Mouse (Mus musculus): ENCODE measurements around the gene Tpcn2. TPM values are rescaled to one million over a fixed set of nuclear protein-coding genes. Genes with fewer than 3 reads are reported as not detected.

Tpcn2 gene
- polyA plus RNA-seq (2011; ENCODE audit: insufficient read depth, insufficient read length, low replicate concordance, missing spikeins): 6.9 and 34.7 TPM in 2 replicates

GRCm38 (mm10) chr7:145283487-145284187 lies at the start of gene Tpcn2:
Gene Tpcn2 (minus strand): TSS chr7:145284011.
- Histone ChIP-seq H3K4me3 (replicated peaks; ENCODE audit: control insufficient read depth, low read depth, low read length) (peak within 1 kb of the TSS; percentile 78), H3K27ac (ENCODE audit: control insufficient read depth, insufficient read depth, low read depth, low read length, poor library complexity) (peak within 1 kb of the TSS; percentile 27), H3K4me1 (ENCODE audit: control insufficient read depth, insufficient read depth, low read length) (peaks cover 9% of the 10 kb centered on the region)
- WGBS: under 1% methylated on average over 18 of the region's 18 CpGs
- TF ChIP-seq POLR2A (IDR thresholded peaks at IDR 0.05; ENCODE audit: borderline replicate concordance, control insufficient read depth, low read depth, low read length) (peak; percentile 79; the same call in 1 of the 2 replicates), CTCF (IDR thresholded peaks at IDR 0.05; ENCODE audit: control insufficient read depth, insufficient read depth, low read length) (peak; percentile 56; the same call in 1 of the 2 replicates)

GRCm38 (mm10) chr7:145332376-145333041 lies 48.7 kb upstream of the Tpcn2 start:
- TF ChIP-seq CTCF (IDR thresholded peaks at IDR 0.05; ENCODE audit: control insufficient read depth, insufficient read depth, low read length) (no peak), POLR2A (IDR thresholded peaks at IDR 0.05; ENCODE audit: borderline replicate concordance, control insufficient read depth, low read depth, low read length) (no peak)
- 79% methylated on average over 1 of the region's 1 CpGs for WGBS
- Histone ChIP-seq H3K4me1 (ENCODE audit: control insufficient read depth, insufficient read depth, low read length) (no peaks in the 10 kb centered on the region), H3K27ac (ENCODE audit: control insufficient read depth, insufficient read depth, low read depth, low read length, poor library complexity) (no peak overlapping the region), H3K4me3 (replicated peaks; ENCODE audit: control insufficient read depth, low read depth, low read length) (no peak overlapping the region)

GRCm38 (mm10) chr7:145330641-145331040 lies 46.8 kb upstream of the Tpcn2 start:
- TF ChIP-seq POLR2A (IDR thresholded peaks at IDR 0.05; ENCODE audit: borderline replicate concordance, control insufficient read depth, low read depth, low read length) (no peak), CTCF (IDR thresholded peaks at IDR 0.05; ENCODE audit: control insufficient read depth, insufficient read depth, low read length) (no peak)
- H3K4me1 ChIP-seq (ENCODE audit: control insufficient read depth, insufficient read depth, low read length): no peaks in the 10 kb centered on the region
- H3K4me3 ChIP-seq (replicated peaks; ENCODE audit: control insufficient read depth, low read depth, low read length): no peak overlapping the region
- WGBS: 72% methylated on average over 2 of the region's 2 CpGs
- H3K27ac ChIP-seq (ENCODE audit: control insufficient read depth, insufficient read depth, low read depth, low read length, poor library complexity): no peak overlapping the region

- H3K27ac ChIP-seq (ENCODE audit: control insufficient read depth, insufficient read depth, low read depth, low read length, poor library complexity): no peak overlapping the region
- no peaks in the 10 kb centered on the region for H3K4me1 ChIP-seq (ENCODE audit: control insufficient read depth, insufficient read depth, low read length)
- no peak overlapping the region for H3K4me3 ChIP-seq (replicated peaks; ENCODE audit: control insufficient read depth, low read depth, low read length)
- 67% methylated on average over 2 of the region's 2 CpGs for WGBS
- TF ChIP-seq POLR2A (IDR thresholded peaks at IDR 0.05; ENCODE audit: borderline replicate concordance, control insufficient read depth, low read depth, low read length) (no peak), CTCF (IDR thresholded peaks at IDR 0.05; ENCODE audit: control insufficient read depth, insufficient read depth, low read length) (no peak)
Observed at GRCm38 (mm10) chr7:145329982-145330381, 46.2 kb upstream of the Tpcn2 start.

- H3K4me1 ChIP-seq (ENCODE audit: control insufficient read depth, insufficient read depth, low read length): no peaks in the 10 kb centered on the region
- TF ChIP-seq CTCF (IDR thresholded peaks at IDR 0.05; ENCODE audit: control insufficient read depth, insufficient read depth, low read length) (no peak), POLR2A (IDR thresholded peaks at IDR 0.05; ENCODE audit: borderline replicate concordance, control insufficient read depth, low read depth, low read length) (no peak)
- WGBS: 38% methylated on average over 2 of the region's 2 CpGs
- H3K4me3 ChIP-seq (replicated peaks; ENCODE audit: control insufficient read depth, low read depth, low read length): no peak overlapping the region
- H3K27ac ChIP-seq (ENCODE audit: control insufficient read depth, insufficient read depth, low read depth, low read length, poor library complexity): no peak overlapping the region
Observed at GRCm38 (mm10) chr7:145325697-145326096, 41.9 kb upstream of the Tpcn2 start.

- Histone ChIP-seq H3K4me3 (replicated peaks; ENCODE audit: control insufficient read depth, low read depth, low read length) (no peak overlapping the region), H3K27ac (ENCODE audit: control insufficient read depth, insufficient read depth, low read depth, low read length, poor library complexity) (no peak overlapping the region), H3K4me1 (ENCODE audit: control insufficient read depth, insufficient read depth, low read length) (no peaks in the 10 kb centered on the region)
- WGBS: 47% methylated on average over 4 of the region's 4 CpGs
- TF ChIP-seq POLR2A (IDR thresholded peaks at IDR 0.05; ENCODE audit: borderline replicate concordance, control insufficient read depth, low read depth, low read length) (no peak), CTCF (IDR thresholded peaks at IDR 0.05; ENCODE audit: control insufficient read depth, insufficient read depth, low read length) (no peak)
Observed at GRCm38 (mm10) chr7:145323607-145324006, 39.8 kb upstream of the Tpcn2 start.

- H3K27ac ChIP-seq (ENCODE audit: control insufficient read depth, insufficient read depth, low read depth, low read length, poor library complexity): no peak overlapping the region
- 55% methylated on average over 3 of the region's 3 CpGs for WGBS
- TF ChIP-seq CTCF (IDR thresholded peaks at IDR 0.05; ENCODE audit: control insufficient read depth, insufficient read depth, low read length) (no peak), POLR2A (IDR thresholded peaks at IDR 0.05; ENCODE audit: borderline replicate concordance, control insufficient read depth, low read depth, low read length) (no peak)
Observed at GRCm38 (mm10) chr7:145319481-145319880, 35.7 kb upstream of the Tpcn2 start.

GRCm38 (mm10) chr7:145317522-145317921 lies 33.7 kb upstream of the Tpcn2 start:
- 84% methylated on average over 4 of the region's 4 CpGs for WGBS
- Histone ChIP-seq H3K4me3 (replicated peaks; ENCODE audit: control insufficient read depth, low read depth, low read length) (no peak overlapping the region), H3K27ac (ENCODE audit: control insufficient read depth, insufficient read depth, low read depth, low read length, poor library complexity) (no peak overlapping the region), H3K4me1 (ENCODE audit: control insufficient read depth, insufficient read depth, low read length) (no peaks in the 10 kb centered on the region)
- TF ChIP-seq CTCF (IDR thresholded peaks at IDR 0.05; ENCODE audit: control insufficient read depth, insufficient read depth, low read length): no peak
- TF ChIP-seq POLR2A (IDR thresholded peaks at IDR 0.05; ENCODE audit: borderline replicate concordance, control insufficient read depth, low read depth, low read length): no peak

More at GRCm38 (mm10) chr7:145319481-145319880, 35.7 kb upstream of the Tpcn2 start:
- no peaks in the 10 kb centered on the region for H3K4me1 ChIP-seq (ENCODE audit: control insufficient read depth, insufficient read depth, low read length)
- H3K4me3 ChIP-seq (replicated peaks; ENCODE audit: control insufficient read depth, low read depth, low read length): no peak overlapping the region

All from bone marrow, adult 2 months (tissue).